Mouse (Mus musculus) kidney, adult 2 months (tissue): ENCODE data around the gene Coa5.

Source experiments
- CTCF ChIP-seq: fragments of 200-500 bp; conservative IDR thresholded peaks from 2 replicates; pipeline ENCODE4 v1.5.1; 2011; ENCODE audit warnings: low read depth, mild to moderate bottlenecking, control low read depth, low read length, moderate library complexity, mixed read lengths; ENCODE audit not compliant: insufficient read depth, insufficient read length
- POLR2A ChIP-seq: fragments of 200-500 bp; IDR thresholded peaks from one replicate; pipeline ENCODE4 v1.6.1; 2011; ENCODE audit warnings: low read depth, low read length, control low read depth

DNA sequence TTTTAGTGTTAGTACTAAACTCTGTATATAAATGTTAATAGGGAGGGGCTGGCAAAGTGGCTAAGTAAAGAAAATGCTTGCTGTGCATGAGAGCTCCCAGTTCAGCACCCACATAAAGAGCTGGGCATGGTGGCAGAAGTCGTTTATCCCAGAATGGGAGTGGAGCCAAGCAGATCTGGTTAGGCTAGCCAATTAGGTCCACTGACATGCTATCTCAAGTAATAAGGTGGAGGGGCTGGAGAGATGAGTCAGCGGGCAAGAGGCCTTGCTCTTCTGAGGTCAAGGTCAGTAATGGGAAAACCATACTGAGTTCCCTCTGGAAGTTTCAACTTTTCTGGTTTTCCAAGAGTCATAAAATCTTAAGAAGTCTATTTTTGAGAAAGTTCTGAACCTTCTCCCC is 992 bp downstream of the Coa5 start:
- no peak for TF ChIP-seq POLR2A
- TF ChIP-seq CTCF, result no peak
